Mouse (Mus musculus) CH12.LX (cell line): ENCODE results near the gene Minpp1.

Experiments used
- CTCF ChIP-seq, 2 experiments: IDR thresholded peaks in 1 of 2; conservative IDR thresholded peaks in 1 of 2; 2 replicates each; pipeline ENCODE4 v1.5.1; 2011 to 2012; ENCODE audit warnings: low read depth in 2 of 2, low read length in 2 of 2, improper control_type of control experiment in 1 of 2, inconsistent platforms in 1 of 2, mild to moderate bottlenecking in 1 of 2, moderate library complexity in 1 of 2
- E2F4 ChIP-seq: IDR thresholded peaks from 2 replicates; pipeline ENCODE4 v1.6.1; 2011; ENCODE audit warnings: low read depth, low read length, improper control_type of control experiment; ENCODE audit not compliant: insufficient replicate concordance
- EP300 ChIP-seq: IDR thresholded peaks from 2 replicates; pipeline ENCODE4 v1.6.1; 2011; ENCODE audit warnings: low read length, improper control_type of control experiment
- IRF4 ChIP-seq: IDR thresholded peaks from 2 replicates; pipeline ENCODE4 v1.6.1; 2014; ENCODE audit warnings: low read depth, mild to moderate bottlenecking, inconsistent platforms, low read length, improper control_type of control experiment
- MEF2A ChIP-seq: IDR thresholded peaks from 2 replicates; pipeline ENCODE4 v1.6.1; 2014; ENCODE audit warnings: low read depth, mild to moderate bottlenecking, inconsistent platforms, low read length, improper control_type of control experiment, borderline replicate concordance
- PAX5 ChIP-seq: IDR thresholded peaks from 2 replicates; pipeline ENCODE4 v1.6.1; 2012; ENCODE audit warnings: low read length, inconsistent platforms, mixed read lengths
- POLR2A ChIP-seq: IDR thresholded peaks from 2 replicates; pipeline ENCODE4 v1.6.1; 2011; ENCODE audit warnings: low read depth, mild to moderate bottlenecking, improper control_type of control experiment, low read length
- SIN3A ChIP-seq: IDR thresholded peaks from 2 replicates; pipeline ENCODE4 v1.6.1; 2012; ENCODE audit warnings: low read length, improper control_type of control experiment, inconsistent platforms
- USF1 ChIP-seq: IDR thresholded peaks from 2 replicates; pipeline ENCODE4 v1.6.1; 2014; ENCODE audit warnings: low read depth, mild to moderate bottlenecking, inconsistent platforms, low read length, improper control_type of control experiment
- ZC3H11A ChIP-seq: IDR thresholded peaks from 2 replicates; pipeline ENCODE4 v1.6.1; 2012; ENCODE audit warnings: low read depth, mild to moderate bottlenecking, inconsistent platforms, low read length, improper control_type of control experiment

DNA sequence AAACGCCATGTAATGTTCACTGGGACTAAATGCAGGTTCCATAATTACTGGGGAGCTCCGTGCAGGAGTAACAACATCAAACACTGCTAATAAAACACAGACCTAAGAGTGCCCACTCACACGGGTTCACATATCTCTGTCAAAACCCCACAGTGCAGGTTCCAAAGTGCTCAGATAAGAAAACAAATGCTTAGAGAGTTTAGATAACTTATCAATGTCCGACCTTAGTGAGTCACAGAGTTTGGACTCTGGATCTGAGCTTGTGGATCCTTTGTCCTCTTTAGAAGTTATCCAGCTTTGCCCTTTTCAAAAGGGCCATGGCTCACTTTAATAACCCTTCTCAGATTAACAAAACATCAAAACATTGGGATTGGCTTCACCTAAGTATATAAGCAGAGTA is 4.1 kb upstream of the Minpp1 start:
- TF ChIP-seq USF1 (no peak), POLR2A (no peak), CTCF (conservative IDR thresholded peaks at IDR 0.05 in 1 of 2, IDR thresholded peaks at IDR 0.05 in 1 of 2; ENCODE audit: low read depth in 2 of 2, low read length in 2 of 2) (no peak), EP300 (no peak), ZC3H11A (no peak), SIN3A (no peak), IRF4 (no peak), MEF2A (no peak), PAX5 (no peak), E2F4 (no peak)
